Mouse (Mus musculus) Muller cell, postnatal 12 days (primary cell): ENCODE results near the gene Fcna.

Experiments
- DNase-seq: peaks from one replicate; pipeline ENCODE4 v3.0.0-alpha.2; 2015; ENCODE audit errors: inconsistent ontology term

Gene Fcna

DNA sequence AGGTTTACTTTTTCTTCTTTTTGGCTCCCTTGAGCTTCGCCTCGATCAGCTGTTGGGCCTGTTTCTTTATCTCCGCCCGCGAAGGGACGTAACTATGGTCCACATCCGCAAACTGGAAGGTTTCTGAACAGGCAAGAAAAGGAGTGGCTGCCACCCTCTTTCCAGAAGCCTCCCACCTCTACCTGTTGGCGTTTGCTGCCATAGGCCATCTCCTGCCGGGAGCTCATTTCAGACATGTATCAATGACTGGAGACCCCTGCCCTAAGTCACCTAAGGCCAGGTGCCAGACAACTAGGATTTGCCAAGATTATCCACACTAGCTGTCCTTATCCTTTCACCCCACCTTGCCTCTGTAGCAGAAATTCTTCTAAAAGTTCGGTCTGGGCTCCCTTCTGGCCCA lies 19.2 kb downstream of the Fcna start:
- DNase-seq: peak; percentile 3

DNA sequence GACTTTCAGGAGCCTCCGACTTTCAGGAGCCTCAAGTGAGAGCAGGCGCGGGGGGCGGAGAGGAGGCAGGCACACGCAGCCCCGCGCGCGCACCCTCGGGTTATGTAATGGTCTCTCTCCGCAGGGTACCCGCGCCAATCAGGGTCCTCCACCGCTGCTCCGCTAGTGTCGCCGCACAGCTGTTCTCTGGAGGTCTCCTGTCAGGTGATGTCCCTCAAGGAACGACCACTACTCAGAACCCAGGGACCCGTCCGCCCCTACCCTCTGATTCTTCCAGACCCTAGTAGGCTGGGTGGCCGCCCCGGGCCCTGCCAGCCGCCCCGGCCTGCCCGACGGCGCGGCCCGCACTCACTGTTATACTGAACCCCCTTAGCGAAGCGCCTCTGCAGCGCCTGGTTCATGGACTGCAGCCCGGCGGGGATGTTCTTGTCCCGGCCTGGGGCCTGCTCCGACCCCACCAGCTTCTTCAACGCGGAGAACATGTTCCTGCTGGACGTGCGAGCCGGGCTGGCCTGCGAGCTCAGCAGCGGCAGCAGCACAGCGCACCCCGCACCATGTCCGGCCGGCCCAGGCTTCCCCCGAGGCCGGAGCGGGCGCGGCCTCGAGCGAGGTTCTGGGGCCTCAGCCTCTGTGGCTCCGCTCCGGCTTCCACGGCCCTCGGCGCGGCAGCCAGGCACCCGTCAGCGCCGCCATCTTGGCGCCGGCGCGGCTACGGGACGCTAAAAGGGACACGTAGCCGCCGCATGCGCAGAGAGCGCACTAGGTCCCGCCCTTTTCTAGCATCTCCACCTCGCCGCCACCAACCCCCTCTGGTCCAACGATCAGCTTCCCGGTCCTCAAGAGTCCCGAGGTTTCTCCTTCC lies 19.8 kb downstream of the Fcna start, which contains the start of gene Rabl6:
Rabl6 (minus strand) TSS at position 761 of the 862 bp plus-strand sequence.
- peak; percentile 91 for DNase-seq

DNA sequence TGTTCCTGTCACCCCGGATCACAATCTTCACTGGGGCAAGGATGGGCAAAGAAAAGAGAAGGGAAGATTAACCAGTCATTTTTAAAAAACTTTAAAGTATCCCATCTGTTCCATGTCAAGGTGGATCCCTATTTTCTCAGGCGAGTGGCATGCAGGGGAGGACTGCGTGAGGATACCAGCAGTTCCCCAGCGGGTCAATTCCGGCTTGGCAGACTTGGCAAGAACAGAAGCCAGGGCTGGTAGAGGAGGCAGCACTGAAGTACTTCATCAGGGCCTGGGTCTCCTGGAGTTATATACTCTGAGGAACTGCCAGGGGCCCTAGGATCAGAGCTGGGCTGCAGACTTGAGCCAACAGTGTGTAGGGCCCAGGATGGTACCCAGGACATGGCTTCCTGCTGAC lies 25.3 kb downstream of the Fcna start:
- no peak for DNase-seq

DNA sequence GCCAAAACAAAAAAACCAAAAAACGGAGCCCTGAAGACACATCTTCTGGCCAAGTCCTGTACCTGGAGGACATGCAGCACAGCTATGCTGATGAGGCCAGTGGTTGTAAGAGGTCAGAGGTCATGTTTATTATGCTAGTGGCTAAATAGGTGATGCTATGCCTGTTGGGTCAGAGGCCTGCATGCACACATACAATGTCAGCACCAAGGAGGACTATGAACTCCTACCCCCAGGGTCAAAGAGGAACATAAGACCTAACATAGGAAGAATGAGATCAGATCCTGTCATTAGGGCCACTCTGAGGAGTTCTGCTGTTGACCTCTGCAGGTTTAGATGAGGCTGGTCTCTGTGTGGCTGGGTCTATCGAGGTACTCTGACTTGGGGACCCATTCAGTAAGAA lies 27.8 kb downstream of the Fcna start:
- no peak for DNase-seq

DNA sequence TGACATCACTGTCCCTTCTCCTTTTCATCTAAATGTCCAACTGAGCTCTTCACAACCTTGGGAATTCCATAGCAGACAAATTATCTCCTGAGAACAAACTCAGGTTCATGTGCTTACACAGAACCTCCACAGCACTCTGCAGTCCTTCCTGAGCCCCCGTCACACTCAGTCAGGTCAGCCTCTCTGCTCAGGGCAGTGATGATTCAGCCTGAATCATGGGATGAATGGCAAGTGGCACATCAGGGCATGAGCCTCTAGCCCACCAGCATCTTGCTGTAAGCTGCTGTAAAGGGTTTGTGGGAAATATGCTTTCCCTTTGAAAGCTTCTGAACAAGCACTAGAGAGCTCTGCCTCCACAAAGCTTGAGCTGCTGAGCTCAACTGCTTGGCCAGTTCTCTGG lies 29.1 kb downstream of the Fcna start:
- DNase-seq: no peak

DNA sequence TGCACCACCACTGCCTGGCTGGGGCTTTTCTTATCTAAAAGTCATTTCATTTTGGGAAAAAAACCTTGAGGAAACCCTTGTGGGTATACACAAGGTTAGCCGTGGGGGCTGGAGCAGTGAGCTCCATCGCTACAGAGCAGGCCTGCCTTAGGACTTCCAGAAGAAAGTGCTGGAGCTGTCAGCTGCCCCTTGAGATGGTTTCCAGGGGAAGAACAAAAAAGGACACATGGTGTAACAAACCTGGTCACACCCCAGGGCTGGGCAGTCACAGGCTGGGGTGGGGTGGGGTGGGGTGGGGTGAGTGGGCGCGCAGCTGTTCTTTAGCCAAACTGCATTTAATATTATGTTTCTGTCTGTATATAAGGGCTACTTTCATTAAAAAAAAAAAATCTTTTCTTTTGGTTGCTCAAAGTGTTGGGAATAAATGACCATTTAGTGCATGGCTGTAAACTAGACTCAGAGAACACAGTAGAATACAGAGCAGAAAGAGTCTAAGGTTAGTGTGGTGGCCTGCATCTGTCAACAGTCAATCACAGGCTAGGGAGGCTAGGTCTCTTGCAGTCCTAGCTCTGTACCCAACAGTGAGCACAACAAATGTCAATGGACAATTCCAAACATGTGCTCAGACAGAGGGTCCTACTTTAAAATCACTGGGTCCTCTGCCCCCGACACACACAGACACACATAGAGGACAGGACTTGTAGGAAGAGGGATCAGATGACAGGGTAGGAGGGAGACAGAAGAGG lies 30.9 kb downstream of the Fcna start:
- no peak for DNase-seq

DNA sequence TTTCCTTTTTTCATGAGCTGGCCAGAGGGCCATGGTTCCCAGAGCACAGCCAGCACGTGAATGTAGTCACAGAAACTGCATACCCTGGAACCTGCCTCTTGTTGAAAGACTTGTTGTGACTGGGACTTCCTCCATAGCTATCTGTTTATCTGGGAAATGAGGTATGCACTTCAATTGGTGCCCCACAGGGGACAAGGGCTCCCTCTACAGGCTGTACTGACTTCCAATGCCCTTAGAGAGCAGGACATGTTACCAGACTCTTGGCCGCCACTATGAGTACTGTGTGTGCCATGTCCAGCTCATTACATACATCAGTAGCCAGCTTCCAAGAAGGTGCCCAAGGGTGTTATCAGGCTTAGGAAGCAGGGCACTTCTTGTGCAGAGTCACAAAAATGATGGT lies 36.0 kb downstream of the Fcna start:
- no peak for DNase-seq

DNA sequence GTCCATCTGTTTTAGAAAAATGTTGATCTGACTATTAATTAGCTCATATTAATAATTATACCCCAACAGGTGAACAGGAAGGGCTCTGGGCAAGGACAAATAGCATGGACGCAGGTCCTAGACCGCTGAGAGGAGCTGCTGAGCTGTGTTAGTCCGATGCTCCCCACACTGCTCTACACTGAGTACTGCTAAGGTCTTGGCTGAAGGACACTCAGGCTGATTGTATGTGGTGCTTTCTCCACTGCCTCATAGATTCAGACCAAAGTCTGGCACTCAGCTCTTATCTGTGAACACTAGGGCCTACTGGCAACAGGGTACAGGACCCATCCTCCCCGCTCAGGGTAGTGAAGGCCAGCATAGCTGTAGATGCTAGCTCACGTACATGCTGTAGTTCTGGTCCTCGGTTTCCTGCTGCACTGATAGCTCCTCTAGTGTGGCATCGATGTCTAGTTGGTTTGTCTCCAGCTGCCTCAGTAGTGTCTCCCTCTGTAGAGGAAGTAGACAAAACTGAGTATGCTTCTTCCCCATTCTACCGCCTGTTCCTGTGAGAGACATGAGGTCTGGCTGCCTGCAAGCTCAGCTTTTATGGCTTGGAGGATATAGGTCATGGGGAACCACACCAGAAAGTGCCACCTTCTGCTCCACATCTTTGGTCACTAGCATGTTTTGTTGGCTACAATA lies 39.5 kb downstream of the Fcna start:
- no peak for DNase-seq

DNA sequence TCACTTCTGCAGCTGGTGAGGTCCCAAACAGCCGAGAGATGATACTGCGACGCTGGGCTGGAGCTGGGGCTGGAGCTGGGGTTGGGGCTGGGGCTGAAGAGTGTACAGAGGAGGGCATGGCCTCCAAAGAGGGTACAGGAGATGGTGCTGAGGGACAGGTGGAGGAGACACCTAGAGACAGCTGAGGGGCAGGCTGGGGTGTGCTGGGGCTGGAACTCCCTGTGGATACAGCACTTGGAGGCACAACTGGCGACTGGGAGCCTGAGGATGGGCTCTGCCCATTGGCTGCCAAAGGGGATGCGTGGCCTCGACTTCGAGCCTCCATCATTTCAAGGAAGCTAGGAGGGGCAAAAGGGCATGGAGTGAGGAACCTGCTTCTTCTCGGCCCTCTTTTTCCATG lies 40.5 kb downstream of the Fcna start:
- no peak for DNase-seq

DNA sequence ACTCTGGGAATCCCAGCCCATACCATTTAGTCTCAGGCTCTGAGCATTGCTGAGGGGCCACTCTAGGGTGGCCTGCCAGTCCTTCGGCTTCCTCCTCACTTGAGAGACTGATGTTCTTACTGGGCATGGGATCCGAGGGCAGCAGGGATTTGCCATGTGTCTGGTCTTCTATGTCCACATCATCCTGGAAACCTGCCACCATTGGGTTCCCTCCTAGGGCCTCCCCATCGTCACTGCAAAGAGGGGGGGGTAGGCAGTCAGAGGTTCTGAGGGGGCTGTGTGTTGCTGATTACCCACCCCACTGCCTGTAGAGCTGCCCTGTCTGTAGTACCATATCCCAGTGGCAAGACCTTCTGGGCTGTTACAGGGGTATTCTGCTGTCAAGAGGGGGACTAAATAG lies 42.2 kb downstream of the Fcna start:
- DNase-seq: no peak

DNA sequence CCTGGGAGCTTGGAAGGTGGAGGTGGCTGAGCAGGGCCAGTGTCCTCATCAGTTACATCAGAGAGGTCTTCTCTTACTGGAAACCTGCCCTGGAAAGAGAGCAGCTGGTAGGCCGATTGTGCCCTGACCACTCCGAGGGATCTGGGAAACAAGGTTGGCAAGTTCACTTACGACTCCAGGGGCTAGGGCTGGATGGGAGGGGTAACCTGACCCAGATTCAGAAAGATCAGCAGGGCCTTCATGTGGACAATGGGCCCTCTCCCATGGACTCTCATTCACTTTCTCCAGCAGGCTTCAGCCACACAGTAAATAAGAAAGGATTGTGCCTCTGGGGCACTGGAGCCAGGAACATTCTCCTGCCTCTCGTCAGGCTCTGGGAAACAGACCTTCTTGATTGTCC lies 43.0 kb downstream of the Fcna start:
- no peak for DNase-seq

DNA sequence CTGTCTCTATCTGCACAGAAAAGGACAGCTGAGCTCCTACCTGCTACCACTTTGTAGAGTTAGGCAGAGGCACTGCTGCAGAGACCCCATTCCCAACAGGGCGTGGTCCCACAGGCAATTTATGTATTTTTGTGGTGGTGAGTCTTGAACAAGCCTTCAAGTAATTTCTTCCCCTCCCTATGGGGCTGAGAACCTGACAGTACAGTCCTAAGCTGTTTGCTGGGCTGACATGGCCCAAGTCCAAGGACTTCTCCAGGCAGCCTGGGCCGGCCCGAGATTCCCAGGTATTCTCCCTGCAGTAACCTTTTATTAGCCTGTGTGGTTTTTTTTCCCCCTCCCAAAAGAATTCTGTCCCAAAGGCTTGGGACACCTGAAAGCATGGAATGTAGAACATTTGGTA lies 43.7 kb downstream of the Fcna start:
- DNase-seq: no peak

DNA sequence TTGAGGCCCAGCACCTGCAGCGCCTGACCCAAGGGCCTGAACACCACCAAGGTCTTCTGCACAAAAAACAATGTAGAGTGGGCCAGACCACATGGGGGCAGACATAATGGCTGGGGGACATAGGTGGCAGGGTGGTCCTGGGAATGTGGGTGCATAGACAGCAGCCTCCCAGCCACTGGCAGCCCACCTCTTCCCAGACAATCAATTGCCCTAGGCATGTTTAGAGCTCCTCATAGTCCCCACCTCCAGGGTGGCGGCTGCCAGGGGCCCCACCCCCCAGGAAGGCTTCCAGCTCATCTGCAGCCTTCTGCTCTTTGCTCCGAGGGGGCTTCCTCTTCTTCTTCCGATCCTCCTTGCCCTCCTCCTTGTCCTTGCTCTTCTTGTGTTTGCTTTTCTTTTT lies 44.3 kb downstream of the Fcna start:
- DNase-seq: no peak

DNA sequence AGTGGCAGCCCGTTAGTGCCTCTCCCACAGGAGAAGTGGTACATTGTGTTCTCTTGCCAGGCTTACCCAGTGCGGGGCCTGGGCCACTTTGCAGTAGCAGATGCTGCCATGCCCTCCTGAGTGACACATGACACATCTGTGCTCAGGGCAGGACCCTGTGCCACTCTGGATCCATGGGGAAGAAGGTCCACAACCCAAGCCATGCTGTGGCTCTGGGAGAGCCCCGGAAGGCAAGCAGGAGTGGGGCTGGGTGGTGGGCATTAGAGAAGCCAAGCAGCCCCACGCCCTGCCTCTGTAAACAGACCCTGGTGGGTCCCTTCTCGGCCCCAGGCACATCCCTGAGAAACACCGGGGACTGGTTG lies 44.7 kb downstream of the Fcna start:
- no peak for DNase-seq

DNA sequence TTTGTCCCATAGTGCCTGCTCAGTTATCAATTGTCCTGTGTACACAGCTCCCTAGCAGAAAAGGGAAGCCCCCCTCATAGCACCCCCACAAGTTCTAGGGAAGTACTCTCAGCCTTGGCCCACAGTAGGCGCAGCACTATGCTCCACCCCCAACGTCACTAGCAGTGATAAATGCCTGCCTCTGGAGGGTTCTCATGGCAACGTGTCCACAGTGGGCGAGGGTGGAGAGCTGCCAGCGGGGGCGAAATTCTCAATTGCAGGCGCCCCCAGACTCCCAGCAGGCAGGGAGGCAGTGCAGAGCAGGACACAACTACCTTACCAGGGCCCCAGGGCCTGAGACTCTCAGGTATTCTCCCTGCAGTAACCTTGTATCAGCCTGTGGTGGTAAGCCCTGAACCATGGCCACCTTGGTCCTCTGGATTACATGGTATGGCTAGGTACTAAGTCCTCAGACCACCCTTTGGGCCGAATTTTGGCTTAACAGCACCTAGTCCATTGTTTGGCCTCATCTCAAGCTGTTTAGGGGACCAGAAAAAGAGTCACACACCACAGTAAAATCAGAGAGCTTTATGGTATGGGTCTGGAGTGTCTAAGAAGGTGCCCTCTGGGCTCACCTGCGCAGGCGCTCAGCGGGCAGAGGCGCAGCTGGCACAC lies 45.2 kb downstream of the Fcna start:
- peak; percentile 9 for DNase-seq

DNA sequence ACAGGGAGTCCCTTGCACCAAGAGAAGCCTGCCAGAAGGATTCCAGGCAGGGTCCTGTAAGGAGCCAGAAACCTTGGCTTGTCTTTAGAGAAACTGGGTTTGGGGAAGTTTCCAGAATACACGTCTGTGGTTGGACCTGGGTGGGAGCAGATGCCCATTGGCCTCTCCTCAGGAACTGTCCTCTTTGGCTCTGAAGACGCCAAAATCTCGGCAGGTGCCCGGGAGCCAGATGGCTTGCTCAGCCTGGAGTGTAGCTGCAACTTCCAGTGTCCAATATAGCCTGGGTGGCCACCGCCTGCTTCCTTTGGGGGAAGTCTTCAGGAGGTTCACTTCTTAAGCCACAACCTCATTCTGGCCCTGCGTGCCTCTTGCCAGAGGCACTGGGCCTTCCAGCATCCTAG lies 45.9 kb downstream of the Fcna start:
- DNase-seq: peak; percentile 18

DNA sequence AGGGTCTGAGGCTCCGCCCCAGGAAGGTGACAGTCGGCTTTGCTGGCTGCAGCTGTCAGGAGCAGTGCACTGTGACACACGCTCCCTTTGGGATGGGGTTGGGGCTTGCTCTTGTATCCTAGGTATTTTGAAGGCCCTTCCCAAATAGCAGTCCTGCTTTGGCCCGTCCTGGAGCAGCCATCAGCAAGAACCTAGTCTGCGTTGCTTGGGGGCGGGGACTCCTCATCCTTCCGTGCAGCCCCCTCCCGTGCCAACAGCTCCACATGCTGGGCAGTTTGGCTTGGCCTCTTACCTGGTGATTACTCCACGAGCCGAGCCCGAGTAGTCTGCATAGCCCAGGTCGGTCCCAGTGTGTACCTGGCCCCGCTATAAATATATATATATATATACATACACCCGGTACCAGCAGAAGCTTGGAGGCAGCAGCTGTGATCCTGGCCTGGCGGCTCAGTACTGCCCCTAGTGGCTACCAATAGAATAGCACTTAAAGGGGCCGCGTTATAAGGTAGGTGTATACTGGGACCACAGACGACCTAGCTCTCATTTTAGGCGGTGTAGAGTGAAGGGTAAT lies 46.5 kb downstream of the Fcna start, which contains the start of gene Ajm1:
Ajm1 (minus strand) TSS at position 464 of the 571 bp plus-strand sequence.
- peak; percentile 36 for DNase-seq

DNA sequence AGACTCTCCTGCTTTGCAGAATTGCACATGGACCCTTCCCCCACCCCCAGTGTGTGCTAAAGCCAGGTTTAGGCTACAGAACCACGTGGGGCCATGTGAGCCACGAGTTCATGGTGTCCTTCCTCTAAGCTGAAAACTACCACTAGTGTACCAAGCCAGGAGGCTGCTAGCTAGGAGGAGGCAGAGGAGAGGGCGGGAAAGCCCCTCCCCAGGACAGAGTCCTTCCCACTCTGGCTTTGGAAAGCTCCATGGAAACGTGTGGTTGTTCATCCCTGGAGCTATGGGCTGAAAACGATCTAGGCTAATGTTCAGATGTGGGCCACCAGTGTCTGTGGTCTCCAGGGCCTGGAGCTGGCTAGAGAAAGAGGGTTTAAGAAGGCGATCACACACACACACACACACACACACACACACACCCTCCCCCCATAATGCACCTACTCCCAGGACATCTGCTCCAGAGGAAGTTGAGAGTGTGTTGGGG lies 47.2 kb downstream of the Fcna start:
- no peak for DNase-seq

DNA sequence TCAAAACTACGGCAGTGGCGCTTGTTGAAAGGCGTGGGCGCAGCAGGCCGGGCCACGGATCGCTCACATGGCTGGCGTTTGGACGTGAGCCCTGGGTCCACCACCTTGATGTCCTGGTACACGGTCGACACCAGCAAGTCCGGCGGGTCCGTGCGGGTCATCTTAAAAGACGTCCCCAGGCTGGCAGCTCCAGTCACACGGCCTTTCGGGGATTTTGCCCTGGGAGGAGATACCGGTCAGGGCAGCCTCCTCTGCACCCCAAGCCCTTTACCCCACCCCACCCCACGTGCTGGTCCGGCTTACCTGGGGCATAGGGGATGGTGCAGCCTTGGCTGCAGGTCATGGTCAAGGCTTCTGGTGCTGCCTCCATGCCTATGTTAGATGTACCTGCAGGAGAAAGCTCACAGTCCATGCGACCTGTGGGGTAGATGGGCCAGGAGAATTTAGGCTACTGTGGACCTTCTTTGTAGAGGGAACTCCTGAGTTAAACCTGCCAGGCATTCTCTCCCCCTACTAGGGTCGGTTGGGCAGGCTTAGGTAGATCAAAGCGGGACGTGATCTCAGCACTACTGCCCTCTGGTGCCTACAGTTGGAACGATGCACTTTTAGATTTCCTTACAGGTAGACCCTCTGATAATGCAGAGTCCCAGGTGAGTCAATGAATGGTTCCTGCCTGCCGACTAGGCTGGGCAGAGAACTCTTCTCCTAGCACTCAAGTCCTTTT lies 47.9 kb downstream of the Fcna start:
- peak; percentile 3 for DNase-seq

DNA sequence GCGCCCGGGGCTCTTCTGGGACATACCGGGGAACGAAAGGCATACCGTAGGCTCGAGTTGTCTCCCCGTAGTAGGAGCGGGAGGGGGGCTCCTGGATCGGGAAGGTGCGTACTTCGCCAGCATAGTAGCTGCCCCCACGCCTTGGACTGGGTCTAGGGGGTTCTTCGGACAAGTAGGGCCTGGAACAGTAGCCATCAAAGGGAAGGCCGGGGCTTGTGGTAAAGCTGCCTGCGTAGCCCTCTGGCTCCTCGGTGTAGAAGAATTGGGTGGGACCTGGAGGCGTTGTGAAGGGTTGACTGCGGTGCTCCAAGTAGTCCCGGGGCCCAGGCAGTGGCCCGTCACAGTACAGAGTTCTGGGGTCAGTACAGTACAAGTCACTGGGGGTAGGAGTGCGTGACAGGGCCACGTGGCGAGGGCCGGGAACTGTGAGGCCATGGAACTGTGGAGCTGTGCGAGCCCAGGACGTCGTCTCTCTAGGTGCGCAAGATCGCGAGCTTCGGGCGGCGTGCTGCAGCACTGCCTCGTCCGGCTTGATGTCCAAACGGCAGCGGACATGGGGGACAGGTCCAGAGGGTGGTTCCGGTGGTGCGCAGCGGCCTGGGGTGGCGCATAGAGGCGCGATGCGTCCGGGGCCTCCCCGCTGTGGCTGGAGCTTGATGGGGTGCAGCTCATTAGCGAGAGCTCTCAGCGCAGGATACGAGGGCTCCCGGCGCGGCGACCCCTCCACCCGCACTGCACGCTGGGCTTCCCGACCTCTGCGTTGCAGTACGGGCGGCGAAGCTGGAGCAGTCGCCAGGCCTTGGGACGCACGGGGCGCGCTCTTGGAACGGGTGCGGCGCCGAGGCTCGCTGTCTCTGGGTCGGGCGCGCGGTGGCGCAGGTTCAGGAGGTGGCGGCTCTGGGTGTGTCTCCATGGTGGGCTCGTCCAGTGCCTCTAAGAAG lies 48.8 kb downstream of the Fcna start:
- peak; percentile 11 for DNase-seq
